Mouse (Mus musculus): ENCODE data around the gene Ube2cbp.

The Ube2cbp gene

GRCm38 (mm10) chr9:86464151-86465105, at the start of gene Ube2cbp:
Gene Ube2cbp (minus strand): TSS chr9:86464950.
- DNase-seq = peak; percentile 90

GRCm38 (mm10) chr9:86514390-86514789, 49.6 kb upstream of the Ube2cbp start:
- DNase-seq = no peak

- DNase-seq = no peak
Measured at GRCm38 (mm10) chr9:86513733-86514132, 49.0 kb upstream of the Ube2cbp start.

- no peak for DNase-seq
Measured at GRCm38 (mm10) chr9:86507437-86507836, 42.7 kb upstream of the Ube2cbp start.

GRCm38 (mm10) chr9:86499083-86499482, 34.3 kb upstream of the Ube2cbp start:
- DNase-seq = no peak

GRCm38 (mm10) chr9:86496261-86496660, 31.5 kb upstream of the Ube2cbp start:
- DNase-seq = no peak

GRCm38 (mm10) chr9:86491740-86492139, 27.0 kb upstream of the Ube2cbp start:
- DNase-seq = peak; percentile 30

- DNase-seq = no peak
Measured at GRCm38 (mm10) chr9:86482236-86482635, 17.5 kb upstream of the Ube2cbp start.

- no peak for DNase-seq
Measured at GRCm38 (mm10) chr9:86478414-86479093, 13.8 kb upstream of the Ube2cbp start.

GRCm38 (mm10) chr9:86476763-86477162, 12.0 kb upstream of the Ube2cbp start:
- no peak for DNase-seq

GRCm38 (mm10) chr9:86475956-86476355, 11.2 kb upstream of the Ube2cbp start:
- no peak for DNase-seq

GRCm38 (mm10) chr9:86466990-86467870, 2.5 kb upstream of the Ube2cbp start, which contains the start of gene Dop1a:
Gene Dop1a (plus strand): TSS chr9:86467154.
- peak; percentile 92 for DNase-seq

GRCm38 (mm10) chr9:86453626-86454025, 11.1 kb downstream of the Ube2cbp start:
- DNase-seq = no peak

GRCm38 (mm10) chr9:86451617-86452016, 13.1 kb downstream of the Ube2cbp start:
- DNase-seq = peak; percentile 48

- no peak for DNase-seq
Measured at GRCm38 (mm10) chr9:86451094-86451493, 13.7 kb downstream of the Ube2cbp start.

- DNase-seq = peak; percentile 72
Measured at GRCm38 (mm10) chr9:86449581-86449980, 15.2 kb downstream of the Ube2cbp start.

- DNase-seq = no peak
Measured at GRCm38 (mm10) chr9:86447431-86447830, 17.3 kb downstream of the Ube2cbp start.

GRCm38 (mm10) chr9:86446847-86447246, 17.9 kb downstream of the Ube2cbp start:
- DNase-seq = no peak

GRCm38 (mm10) chr9:86442248-86442647, 22.5 kb downstream of the Ube2cbp start:
- no peak for DNase-seq

GRCm38 (mm10) chr9:86438337-86439009, 26.3 kb downstream of the Ube2cbp start:
- DNase-seq = no peak

GRCm38 (mm10) chr9:86436608-86437007, 28.1 kb downstream of the Ube2cbp start:
- DNase-seq = no peak

- no peak for DNase-seq
Measured at GRCm38 (mm10) chr9:86435510-86435909, 29.2 kb downstream of the Ube2cbp start.
